Mouse (Mus musculus): Measurements from ENCODE around the gene Fam171a1.

DNA sequence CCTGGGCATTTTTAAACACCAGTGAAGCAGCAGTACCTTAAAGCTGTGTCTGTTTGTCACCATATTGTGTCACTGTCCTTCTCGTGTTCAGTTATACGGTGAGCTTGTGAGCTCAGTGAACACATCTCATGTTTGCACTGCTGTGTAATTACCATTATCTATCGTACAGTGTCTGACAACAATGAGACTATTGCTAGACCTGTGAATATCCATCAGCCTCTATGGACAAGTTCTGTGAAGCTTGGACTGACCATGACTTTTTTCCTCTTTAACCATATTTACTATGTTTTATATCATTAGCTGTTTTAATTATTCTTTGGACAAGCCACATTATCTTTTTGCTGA, 55.4 kb downstream of the Fam171a1 start:
- no peak for TF ChIP-seq POLR2A (IDR thresholded peaks at IDR 0.05; ENCODE audit: borderline replicate concordance, low read depth, low read length)
- TF ChIP-seq CTCF (IDR thresholded peaks at IDR 0.05; ENCODE audit: low read depth, low read length), result no peak

Data from bone marrow macrophage, adult 2 months (primary cell).